Mouse (Mus musculus): ENCODE results near the gene Ublcp1. TPM values are rescaled to one million over a fixed set of nuclear protein-coding genes. Genes with fewer than 3 reads are reported as not detected.

The Ublcp1 gene
- polyA plus RNA-seq, 1 experiment from 2014 or later = 40.9 TPM

- Histone ChIP-seq H3K4me1 (ENCODE audit: insufficient read depth) (no peaks in the 10 kb centered on the region), H3K27me3 (ENCODE audit: insufficient read depth, low read length) (no peaks in the 10 kb centered on the region), H3K27ac (ENCODE audit: low read depth) (no peak overlapping the region), H3K9me3 (ENCODE audit: low read length) (no peaks in the 10 kb centered on the region), H3K4me2 (ENCODE audit: low read depth, low read length) (no peak overlapping the region), H3K36me3 (replicated peaks; ENCODE audit: insufficient read depth, low read length) (no peaks in the 10 kb centered on the region), H3K4me3 (ENCODE audit: low read depth, low read length) (no peak overlapping the region), H3K9ac (replicated peaks) (no peak overlapping the region)
- 68% methylated on average over 4 of the region's 4 CpGs for WGBS (ENCODE audit: insufficient replicate concordance)
- ATAC-seq = no peak
- no peak for DNase-seq
- TF ChIP-seq EP300 (IDR thresholded peaks at IDR 0.05; ENCODE audit: low read depth) = no peak
- TF ChIP-seq CTCF (IDR thresholded peaks at IDR 0.05; ENCODE audit: low read depth) = no peak
Observed at GRCm38 (mm10) chr11:44405113-44405512, 65.2 kb downstream of the Ublcp1 start.

Small RNA genes within 50 kb of the gene (microRNA-seq; reads per million reads assigned to microRNA genes)
- not detected for gene Gm22121

Other genes starting within 250 kb of the Ublcp1 start
- gene Il12b, start 70.4 kb downstream of the Ublcp1 start, polyA plus RNA-seq (2015; fragmentation: Nextera tagmentation; extraction: Ambion mirVana) = not detected in 2 replicates
- 31.9 and 32.7 TPM in 2 replicates for gene Rnf145, start 48.5 kb upstream of the Ublcp1 start, polyA plus RNA-seq (2015; fragmentation: Nextera tagmentation; extraction: Ambion mirVana)
- gene Ebf1, start 146.8 kb upstream of the Ublcp1 start, polyA plus RNA-seq (2015; fragmentation: Nextera tagmentation; extraction: Ambion mirVana) = 4.6 and 5.0 TPM in 2 replicates